Mouse (Mus musculus) heart, adult 2 months (tissue): Measurements from ENCODE around the gene Hoxb6.

Experiments
- CTCF ChIP-seq: fragments of 200-600 bp; IDR thresholded peaks from 2 replicates; pipeline ENCODE4 v1.8.1; 2022; ENCODE audit warnings: antibody characterized with exemption, mild to moderate bottlenecking, moderate library complexity
- POLR2A ChIP-seq: fragments of 200-500 bp; IDR thresholded peaks from 2 replicates; pipeline ENCODE4 v1.6.1; 2011; ENCODE audit warnings: mild to moderate bottlenecking, low read depth, low read length, control low read depth; ENCODE audit not compliant: insufficient read depth

DNA sequence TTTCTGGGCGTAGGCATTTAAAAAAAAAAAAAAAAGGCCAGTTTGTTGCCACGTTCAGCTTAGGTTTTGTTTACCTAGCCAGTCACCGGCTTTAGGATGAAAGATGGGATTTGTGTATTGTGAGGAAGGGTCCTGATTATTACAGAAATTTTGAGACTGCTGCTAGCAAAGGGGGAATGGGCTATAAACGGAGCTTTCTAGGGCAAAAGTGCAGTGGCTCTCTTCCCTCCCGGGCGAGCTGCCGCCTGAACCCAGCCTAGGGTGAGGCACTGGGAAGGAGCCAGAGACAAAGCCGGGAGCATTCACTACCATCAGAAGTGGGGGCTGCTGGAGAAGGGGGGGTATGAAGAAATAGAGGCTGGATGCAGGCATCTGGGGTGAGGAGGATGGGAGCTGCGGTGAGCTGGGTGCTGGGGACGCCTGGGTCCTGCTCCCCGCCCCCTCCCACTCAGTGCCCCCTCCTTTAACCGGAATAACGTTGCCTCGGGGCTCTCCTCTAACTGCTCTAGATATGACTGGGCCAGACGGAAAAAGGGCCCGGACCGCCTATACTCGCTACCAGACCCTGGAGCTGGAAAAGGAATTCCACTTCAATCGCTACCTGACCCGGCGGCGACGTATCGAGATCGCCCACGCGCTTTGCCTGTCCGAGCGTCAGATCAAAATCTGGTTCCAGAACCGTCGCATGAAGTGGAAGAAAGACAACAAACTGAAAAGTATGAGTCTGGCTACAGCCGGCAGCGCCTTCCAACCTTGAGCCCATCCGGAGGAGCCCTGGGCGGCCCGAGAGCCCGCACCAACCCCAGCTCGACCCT lies 12.3 kb downstream of the Hoxb6 start:
- TF ChIP-seq CTCF (no peak), POLR2A (no peak)
